Mouse (Mus musculus): Measurements from ENCODE around the gene Zer1. TPM values are rescaled to one million over a fixed set of nuclear protein-coding genes. Genes with fewer than 3 reads are reported as not detected.

Zer1 gene
- polyA plus RNA-seq, 1 experiment from 2014 or later, result 8.7 TPM

DNA sequence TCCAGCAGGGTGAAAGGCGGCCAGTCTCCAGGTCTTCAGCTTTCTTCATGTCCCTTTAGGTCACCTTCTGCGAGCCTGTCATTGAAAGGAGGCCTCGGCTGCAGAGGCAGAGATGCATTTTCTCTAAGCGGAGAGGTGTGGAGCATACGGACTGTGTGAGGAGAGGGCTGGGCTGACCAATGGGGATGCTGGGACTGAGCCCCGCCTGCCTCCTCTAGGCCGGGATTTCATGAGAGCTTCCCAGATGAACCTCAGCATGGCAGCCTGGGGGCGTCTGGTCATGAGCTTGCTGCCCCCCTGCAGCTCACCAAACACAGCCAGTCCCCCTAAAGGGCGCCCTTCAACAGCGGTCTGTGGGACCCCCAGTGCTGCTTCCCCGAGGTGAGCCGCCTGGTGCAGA lies 39.8 kb downstream of the Zer1 start:
- H3K9me3 ChIP-seq, result no peaks in the 10 kb centered on the region
- H3K4me3 ChIP-seq, result peak overlapping the region; percentile 42
- peaks cover 22% of the 10 kb centered on the region for H3K4me1 ChIP-seq (replicated peaks)
- no peaks in the 10 kb centered on the region for H3K27me3 ChIP-seq (ENCODE audit: insufficient read depth, poor library complexity, severe bottlenecking)
- peak; percentile 45 for DNase-seq (ENCODE audit: low spot score)
- H3K36me3 ChIP-seq, result peaks cover 26% of the 10 kb centered on the region
- H3K27ac ChIP-seq, result peak overlapping the region; percentile 30
- 8% methylated on average over 12 of the region's 12 CpGs for WGBS

DNA sequence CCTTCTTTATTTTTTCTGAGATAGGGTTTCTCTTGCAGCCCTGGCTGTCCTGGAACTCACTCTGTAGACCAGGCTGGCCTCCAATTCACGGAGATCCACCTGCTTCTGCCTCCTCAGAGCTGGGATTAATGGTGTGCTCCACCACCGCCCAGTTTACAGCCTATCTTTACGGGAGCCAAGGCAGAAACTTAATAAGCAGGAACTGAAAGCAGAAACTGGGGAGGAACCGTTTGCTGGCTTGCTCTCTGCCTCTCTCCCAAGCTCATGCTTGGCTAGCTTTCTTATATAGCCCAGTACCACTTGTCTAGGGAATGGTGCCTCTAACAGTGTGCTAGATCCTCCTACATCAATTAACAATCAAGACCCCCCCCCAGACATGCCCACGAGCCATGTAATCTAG lies 40.3 kb downstream of the Zer1 start:
- H3K4me3 ChIP-seq, result peak overlapping the region; percentile 42
- H3K27me3 ChIP-seq (ENCODE audit: insufficient read depth, poor library complexity, severe bottlenecking), result no peaks in the 10 kb centered on the region
- peaks cover 26% of the 10 kb centered on the region for H3K4me1 ChIP-seq (replicated peaks)
- no peak for DNase-seq (ENCODE audit: low spot score)
- H3K27ac ChIP-seq, result peak overlapping the region; percentile 30
- no peaks in the 10 kb centered on the region for H3K9me3 ChIP-seq
- H3K36me3 ChIP-seq, result peaks cover 24% of the 10 kb centered on the region
- 61% methylated on average over 5 of the region's 5 CpGs for whole genome bisulfite sequencing

DNA sequence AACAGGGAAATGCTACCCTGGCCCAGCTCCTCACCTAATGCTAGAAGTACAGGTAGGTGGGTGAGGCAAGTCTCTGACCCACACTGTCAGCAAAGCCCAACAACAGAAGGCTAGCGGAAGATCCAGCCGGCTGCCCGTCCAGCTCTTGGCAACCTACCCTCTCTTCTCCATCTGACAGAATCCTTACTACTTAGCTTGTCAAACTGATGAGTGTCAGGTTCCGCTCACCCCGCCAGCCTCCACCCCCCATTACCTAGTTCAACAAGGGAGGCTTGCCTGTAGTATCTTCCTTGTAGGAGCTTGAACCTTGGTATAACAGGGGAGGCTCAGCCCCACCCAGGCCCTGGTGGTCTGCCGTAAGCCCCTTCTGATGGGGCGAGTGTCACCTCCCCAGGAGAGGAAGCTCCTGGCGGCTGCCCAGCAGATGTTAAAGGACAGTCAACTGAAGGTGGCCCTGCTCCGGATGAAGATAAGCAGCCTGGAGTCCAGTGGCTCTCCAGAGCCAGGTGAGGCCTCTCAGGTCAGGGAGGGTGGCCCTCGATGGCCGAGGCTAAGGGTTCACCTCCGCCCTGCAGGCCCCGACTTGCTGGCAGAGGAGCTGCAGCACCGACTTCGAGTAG lies 44.1 kb downstream of the Zer1 start:
- Histone ChIP-seq H3K27ac (peak overlapping the region; percentile 23; the same call in 1 of the 2 replicates), H3K4me3 (no peak overlapping the region)

DNA sequence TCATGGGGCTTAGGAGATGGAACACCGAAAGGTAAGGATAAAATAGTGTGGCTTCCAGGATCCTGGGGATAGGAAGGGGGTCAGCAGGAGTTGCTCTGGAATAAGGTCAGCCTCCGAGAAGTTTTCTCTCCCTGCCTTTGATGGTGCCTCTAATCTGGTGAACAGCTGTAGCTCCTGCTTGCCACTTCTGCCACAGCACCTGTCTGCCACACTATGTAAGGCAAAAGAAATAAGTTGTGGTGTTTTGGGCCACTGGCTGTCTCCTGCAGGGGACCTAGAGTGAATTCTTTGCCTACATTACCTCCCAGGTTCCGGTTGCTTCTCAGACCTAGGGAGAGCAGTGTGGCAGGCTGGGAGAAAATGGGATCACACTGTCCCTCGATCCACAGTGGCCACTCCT lies 45.6 kb downstream of the Zer1 start:
- WGBS, result 78% methylated on average over 4 of the region's 4 CpGs
- Histone ChIP-seq H3K4me3 (peak overlapping the region; percentile 67), H3K9me3 (no peaks in the 10 kb centered on the region), H3K27ac (peak overlapping the region; percentile 89), H3K36me3 (peaks cover 27% of the 10 kb centered on the region), H3K4me1 (replicated peaks) (peaks cover 35% of the 10 kb centered on the region), H3K27me3 (ENCODE audit: insufficient read depth, poor library complexity, severe bottlenecking) (no peaks in the 10 kb centered on the region)
- no peak for DNase-seq (ENCODE audit: low spot score)

More for the DNA sequence above, 44.1 kb downstream of the Zer1 start:
- H3K36me3 ChIP-seq, result peaks cover 15% of the 10 kb centered on the region
- H3K27me3 ChIP-seq (ENCODE audit: insufficient read depth, poor library complexity, severe bottlenecking), result no peaks in the 10 kb centered on the region
- no peak for DNase-seq (ENCODE audit: low spot score)
- H3K4me1 ChIP-seq (replicated peaks), result peaks cover 48% of the 10 kb centered on the region
- H3K9me3 ChIP-seq, result no peaks in the 10 kb centered on the region
- WGBS, result 93% methylated on average over 15 of the region's 15 CpGs

DNA sequence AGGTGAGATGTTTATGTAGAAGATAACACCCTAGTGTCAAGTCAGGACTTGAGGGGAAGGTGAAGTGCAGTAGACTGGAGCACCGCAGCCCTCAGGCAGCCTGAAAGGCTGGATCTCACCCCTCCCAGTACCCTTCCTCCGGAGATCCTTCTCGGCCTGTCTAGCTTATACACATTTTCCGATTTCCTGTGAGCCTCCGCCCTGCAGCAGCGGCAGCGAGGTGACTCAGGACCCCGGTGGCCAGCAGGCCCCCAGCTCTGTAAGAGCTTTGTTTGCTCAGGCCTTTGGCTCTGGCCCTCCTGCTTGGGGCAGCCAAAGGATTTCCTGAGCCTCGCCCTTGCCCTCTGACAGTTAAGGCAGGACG lies 46.1 kb downstream of the Zer1 start:
- 23% methylated on average over 10 of the region's 10 CpGs for WGBS
- Histone ChIP-seq H3K9me3 (no peaks in the 10 kb centered on the region), H3K4me1 (replicated peaks) (peaks cover 35% of the 10 kb centered on the region), H3K27me3 (ENCODE audit: insufficient read depth, poor library complexity, severe bottlenecking) (no peaks in the 10 kb centered on the region), H3K36me3 (peaks cover 32% of the 10 kb centered on the region), H3K4me3 (peak overlapping the region; percentile 67), H3K27ac (peak overlapping the region; percentile 89)
- DNase-seq (ENCODE audit: low spot score), result no peak

DNA sequence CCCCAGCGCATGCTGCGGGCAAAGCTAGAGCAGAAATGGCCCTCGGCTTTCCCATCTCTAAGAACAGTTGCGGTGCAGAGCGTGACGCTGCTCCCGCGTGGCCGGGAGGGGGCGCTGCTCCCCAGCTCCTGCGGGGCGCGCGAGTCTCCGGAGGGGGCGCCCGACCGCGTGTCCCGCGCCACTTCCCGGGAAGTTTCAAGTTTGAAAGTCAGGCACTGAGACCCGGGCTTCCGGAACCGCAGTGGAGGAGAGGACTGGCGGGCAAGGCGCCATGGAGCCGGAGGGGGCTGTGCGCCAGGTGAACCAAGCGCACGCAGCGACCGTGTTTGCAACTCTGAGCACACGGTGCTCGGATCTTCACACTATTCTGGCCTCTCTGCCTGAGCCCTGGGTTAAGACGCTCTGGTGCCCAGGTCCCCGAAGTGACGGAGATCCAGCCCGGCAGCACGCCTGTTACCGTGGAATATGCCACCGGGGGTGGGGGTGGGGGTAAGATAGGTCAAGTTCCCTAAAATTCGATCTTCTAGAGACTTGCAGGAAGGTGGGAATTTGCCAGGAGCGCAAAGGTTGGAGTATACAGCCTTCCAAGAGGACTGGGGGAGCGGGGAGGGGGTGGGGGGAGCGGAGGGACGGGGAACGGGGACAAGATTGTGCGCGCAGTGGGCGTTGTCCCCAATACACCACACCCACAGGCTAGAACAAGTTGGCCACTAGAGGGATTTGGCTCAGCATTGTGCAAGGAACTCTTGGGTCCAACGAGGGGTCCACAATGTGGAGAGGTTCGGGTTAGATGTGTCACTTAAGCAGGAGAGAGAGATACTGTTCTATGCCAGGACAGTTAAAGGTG lies 46.7 kb downstream of the Zer1 start, which contains the start of gene Pkn3:
Pkn3 (plus strand) TSS at position 183 of the 847 bp plus-strand sequence.
- WGBS, result under 1% methylated on average over 53 of the region's 53 CpGs
- Histone ChIP-seq H3K36me3 (peaks cover 35% of the 10 kb centered on the region), H3K4me1 (replicated peaks) (peaks cover 32% of the 10 kb centered on the region), H3K27ac (peak within 1 kb of the TSS; percentile 89), H3K27me3 (ENCODE audit: insufficient read depth, poor library complexity, severe bottlenecking) (no peaks in the 10 kb centered on the region), H3K9me3 (no peaks in the 10 kb centered on the region), H3K4me3 (peak within 1 kb of the TSS; percentile 67)
- DNase-seq (ENCODE audit: low spot score), result peak; percentile 89

DNA sequence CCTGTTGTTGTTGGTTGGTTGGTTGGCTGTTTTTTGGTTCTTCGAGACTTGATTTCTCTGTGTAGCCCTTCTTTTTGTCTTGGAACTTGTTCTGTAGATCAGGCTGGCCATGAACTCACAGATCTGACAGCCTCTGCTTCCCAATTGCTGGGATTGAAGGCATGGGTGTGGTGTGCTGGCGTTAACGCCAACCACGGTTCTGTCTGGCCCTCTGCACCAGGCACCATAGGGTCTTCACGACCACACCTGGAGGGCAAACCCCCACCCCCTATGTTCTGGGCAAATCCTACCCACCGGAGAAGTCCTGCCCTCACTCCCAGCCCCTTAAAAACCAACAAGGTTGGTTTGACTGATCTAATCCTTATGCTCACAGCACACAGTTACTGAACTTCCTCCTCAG lies 47.4 kb downstream of the Zer1 start:
- peaks cover 40% of the 10 kb centered on the region for H3K36me3 ChIP-seq
- no peaks in the 10 kb centered on the region for H3K9me3 ChIP-seq
- peaks cover 31% of the 10 kb centered on the region for H3K4me1 ChIP-seq (replicated peaks)
- no peaks in the 10 kb centered on the region for H3K27me3 ChIP-seq (ENCODE audit: insufficient read depth, poor library complexity, severe bottlenecking)
- H3K27ac ChIP-seq, result peak overlapping the region; percentile 89
- no peak for DNase-seq (ENCODE audit: low spot score)
- peak overlapping the region; percentile 67 for H3K4me3 ChIP-seq
- 69% methylated on average over 6 of the region's 6 CpGs for WGBS

DNA sequence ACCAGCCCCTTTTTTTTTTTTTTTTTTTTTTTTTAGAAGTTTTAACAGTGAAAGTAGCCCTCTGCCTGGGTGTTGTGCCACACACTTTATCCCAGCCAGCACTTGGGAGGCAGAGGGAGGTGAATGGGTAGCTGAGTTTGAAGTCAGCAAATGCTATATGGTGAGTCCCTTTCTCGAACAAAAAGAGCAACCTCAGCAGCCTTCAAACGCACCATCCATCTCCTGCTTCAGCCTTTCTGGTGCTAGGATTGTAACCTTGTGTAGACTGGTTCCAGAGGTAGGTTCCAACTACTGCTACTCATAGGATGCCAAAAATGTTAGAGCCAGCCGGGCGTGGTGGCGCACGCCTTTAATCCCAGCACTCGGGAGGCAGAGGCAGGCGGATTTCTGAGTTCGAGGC lies 47.9 kb downstream of the Zer1 start:
- Histone ChIP-seq H3K36me3 (peaks cover 43% of the 10 kb centered on the region), H3K27me3 (ENCODE audit: insufficient read depth, poor library complexity, severe bottlenecking) (no peaks in the 10 kb centered on the region), H3K9me3 (no peaks in the 10 kb centered on the region), H3K4me3 (no peak overlapping the region), H3K27ac (no peak overlapping the region), H3K4me1 (replicated peaks) (peaks cover 31% of the 10 kb centered on the region)
- DNase-seq (ENCODE audit: low spot score), result no peak
- 93% methylated on average over 9 of the region's 9 CpGs for WGBS

DNA sequence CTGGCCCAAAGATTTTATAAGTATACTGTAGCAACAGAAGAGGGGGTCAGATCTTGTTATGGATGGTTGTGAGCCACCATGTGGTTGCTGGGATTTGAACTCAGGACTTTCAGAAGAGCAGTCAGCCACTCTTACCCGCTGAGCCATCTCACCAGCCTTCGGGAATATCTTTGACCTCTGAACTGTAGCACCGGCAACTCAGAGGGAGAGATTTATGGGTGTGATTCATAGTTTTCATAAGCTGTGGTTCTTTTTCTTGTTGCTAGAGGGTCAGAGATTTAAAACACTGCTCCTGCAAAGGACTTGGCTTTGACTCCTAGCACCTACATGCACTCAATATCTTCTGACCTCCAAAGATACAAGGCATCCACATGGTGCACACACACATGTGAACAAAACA lies 48.8 kb downstream of the Zer1 start:
- no peaks in the 10 kb centered on the region for H3K9me3 ChIP-seq
- H3K27me3 ChIP-seq (ENCODE audit: insufficient read depth, poor library complexity, severe bottlenecking), result no peaks in the 10 kb centered on the region
- no peak overlapping the region for H3K27ac ChIP-seq
- no peak overlapping the region for H3K4me3 ChIP-seq
- 89% methylated on average over 3 of the region's 3 CpGs for WGBS
- DNase-seq (ENCODE audit: low spot score), result no peak
- H3K36me3 ChIP-seq, result peaks cover 45% of the 10 kb centered on the region
- peaks cover 31% of the 10 kb centered on the region for H3K4me1 ChIP-seq (replicated peaks)

DNA sequence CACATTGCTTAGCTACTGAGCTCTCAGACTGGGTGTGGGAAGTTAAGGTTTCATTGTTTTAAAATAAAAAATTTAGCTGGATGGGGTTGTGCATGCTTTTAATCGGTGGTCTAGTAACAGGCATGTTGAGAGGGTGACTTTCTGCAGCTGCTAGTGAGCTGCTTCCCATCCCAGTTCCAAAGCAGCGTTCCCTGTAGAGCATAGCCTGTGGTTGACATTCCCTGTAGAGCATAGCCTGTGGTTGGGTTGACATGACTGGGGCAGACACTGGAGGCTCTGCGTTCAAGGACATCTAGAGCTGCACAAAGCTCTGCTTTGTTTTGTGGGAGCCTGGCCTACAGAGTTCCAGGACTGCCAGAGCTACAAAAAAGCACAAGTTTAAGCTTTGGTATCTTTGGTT lies 51.1 kb downstream of the Zer1 start:
- peaks cover 17% of the 10 kb centered on the region for H3K4me1 ChIP-seq (replicated peaks)
- no peaks in the 10 kb centered on the region for H3K9me3 ChIP-seq
- WGBS, result 80% methylated on average over 3 of the region's 3 CpGs
- H3K27me3 ChIP-seq (ENCODE audit: insufficient read depth, poor library complexity, severe bottlenecking), result no peaks in the 10 kb centered on the region
- H3K27ac ChIP-seq, result no peak overlapping the region
- no peak for DNase-seq (ENCODE audit: low spot score)
- H3K4me3 ChIP-seq, result no peak overlapping the region
- H3K36me3 ChIP-seq, result peaks cover 59% of the 10 kb centered on the region

DNA sequence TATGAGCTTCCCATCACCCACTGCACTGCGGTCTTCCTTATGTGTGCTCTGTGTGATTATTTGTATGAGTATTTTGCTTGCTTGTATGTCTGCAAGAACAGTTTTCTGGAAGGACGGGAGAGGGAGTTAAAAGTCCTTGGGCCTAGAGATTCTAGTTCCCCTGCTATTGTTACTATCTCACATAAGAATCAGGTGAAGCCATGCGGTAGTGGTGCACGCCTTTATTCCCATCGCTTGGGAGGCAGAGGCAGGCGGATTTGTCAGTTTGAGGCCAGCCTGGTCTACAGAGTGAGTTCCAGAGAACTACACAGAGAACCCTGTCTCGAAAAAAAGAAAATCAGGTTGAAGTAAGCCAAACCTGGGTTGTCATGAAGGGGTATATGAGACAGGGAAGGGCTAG lies 51.5 kb downstream of the Zer1 start:
- H3K4me3 ChIP-seq, result no peak overlapping the region
- no peak overlapping the region for H3K27ac ChIP-seq
- H3K4me1 ChIP-seq (replicated peaks), result peaks cover 17% of the 10 kb centered on the region
- no peaks in the 10 kb centered on the region for H3K27me3 ChIP-seq (ENCODE audit: insufficient read depth, poor library complexity, severe bottlenecking)
- DNase-seq (ENCODE audit: low spot score), result no peak
- H3K9me3 ChIP-seq, result no peaks in the 10 kb centered on the region
- H3K36me3 ChIP-seq, result peaks cover 63% of the 10 kb centered on the region
- WGBS, result 77% methylated on average over 7 of the region's 7 CpGs

DNA sequence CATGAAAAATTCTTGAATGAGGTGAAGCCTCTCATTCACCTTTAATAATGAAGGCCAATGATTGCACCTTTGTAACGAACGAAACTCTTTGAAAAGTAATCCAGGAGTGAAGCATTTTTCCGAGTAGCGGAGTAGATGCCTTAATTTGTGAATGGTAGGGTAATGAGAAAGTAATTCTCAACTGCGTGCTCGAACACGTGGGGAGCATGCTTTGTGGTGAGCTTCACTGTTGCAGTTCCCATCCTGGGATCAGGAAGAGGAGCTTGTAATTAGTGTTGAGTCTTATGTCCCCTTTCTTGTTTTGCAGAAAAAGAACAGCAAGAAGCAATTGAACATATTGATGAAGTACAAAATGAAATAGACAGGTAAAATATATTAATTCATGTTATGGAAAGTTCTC lies 56.4 kb downstream of the Zer1 start:
- no peak for DNase-seq (ENCODE audit: low spot score)
- Histone ChIP-seq H3K4me1 (replicated peaks) (peaks cover 40% of the 10 kb centered on the region), H3K27ac (peak overlapping the region; percentile 100), H3K36me3 (peaks cover 43% of the 10 kb centered on the region), H3K4me3 (peak overlapping the region; percentile 100), H3K9me3 (no peaks in the 10 kb centered on the region), H3K27me3 (ENCODE audit: insufficient read depth, poor library complexity, severe bottlenecking) (no peaks in the 10 kb centered on the region)
- WGBS, result 51% methylated on average over 7 of the region's 7 CpGs
